Mouse (Mus musculus) embryonic facial prominence, embryonic 13.5 days (tissue): Measurements from ENCODE around the gene Golt1a. TPM values are rescaled to one million over a fixed set of nuclear protein-coding genes. Genes with fewer than 3 reads are reported as not detected.

Experiments used
- ATAC-seq: fragments of 200-750 bp; cut with Nextera tagmentation; 2 replicates; pipeline ENCODE4 v1.8.0; 2017; ENCODE audit warnings: low read depth; ENCODE audit not compliant: insufficient number of reproducible peaks, insufficient read depth, low FRiP score, low TSS enrichment
- H3K27ac ChIP-seq: fragments of 300-500 bp; sonication (generic); 2 replicates; pipeline ENCODE4 v1.5.1; 2015; ENCODE audit warnings: moderate library complexity, mild to moderate bottlenecking, inconsistent platforms
- H3K27me3 ChIP-seq: fragments of 300-500 bp; sonication (generic); 2 replicates; pipeline ENCODE4 v1.6.1; 2015; ENCODE audit warnings: mild to moderate bottlenecking, inconsistent platforms
- H3K36me3 ChIP-seq: fragments of 300-500 bp; sonication (generic); 2 replicates; pipeline ENCODE4 v1.6.1; 2015; ENCODE audit warnings: mild to moderate bottlenecking, inconsistent platforms
- H3K4me1 ChIP-seq: fragments of 300-500 bp; sonication (generic); 2 replicates; pipeline ENCODE4 v1.6.1; 2015; ENCODE audit warnings: inconsistent platforms
- H3K4me2 ChIP-seq: fragments of 300-500 bp; sonication (generic); 2 replicates; pipeline ENCODE4 v1.6.1; 2015; ENCODE audit warnings: moderate library complexity, mild to moderate bottlenecking, inconsistent platforms
- H3K4me3 ChIP-seq: fragments of 300-500 bp; sonication (generic); 2 replicates; pipeline ENCODE4 v1.5.1; 2015; ENCODE audit warnings: mild to moderate bottlenecking, inconsistent platforms
- H3K9ac ChIP-seq: fragments of 300-500 bp; sonication (generic); 2 replicates; pipeline ENCODE4 v1.6.1; 2015; ENCODE audit warnings: mild to moderate bottlenecking, inconsistent platforms
- H3K9me3 ChIP-seq: fragments of 300-500 bp; sonication (generic); 2 replicates; pipeline ENCODE4 v1.6.1; 2016; ENCODE audit warnings: inconsistent platforms
- WGBS: fragments of 180-500 bp; shearing (Covaris S2); methylation state at CpG from one replicate; pipeline ENCODE4 v1.1.7; 2015; ENCODE audit warnings: mixed read lengths; 5-methylcytosine and 5-hydroxymethylcytosine counted together
- polyA plus RNA-seq: library from polyadenylated mRNA; unstranded; fragments of >200 nt; fragmentation: Nextera tagmentation; extraction: Ambion mirVana; gene quantifications from 2 replicates; pipeline ENCODE4 v1.2.1, GENCODE M21; 2015

The Golt1a gene
- polyA plus RNA-seq, 1 experiment from 2014 or later = not detected

GRCm38 (mm10) chr1:133278539-133278938, 31.1 kb upstream of the Golt1a start:
- H3K9ac ChIP-seq = no peak overlapping the region
- no peak overlapping the region for H3K4me2 ChIP-seq
- 72% methylated on average over 6 of the region's 6 CpGs for WGBS
- H3K4me1 ChIP-seq = peaks cover 8% of the 10 kb centered on the region; the same call in 1 of the 2 replicates
- peaks cover 9% of the 10 kb centered on the region; the same call in 1 of the 2 replicates for H3K36me3 ChIP-seq
- ATAC-seq = no peak
- no peak overlapping the region for H3K4me3 ChIP-seq
- no peaks in the 10 kb centered on the region for H3K27me3 ChIP-seq
- no peak overlapping the region for H3K27ac ChIP-seq
- H3K9me3 ChIP-seq = no peaks in the 10 kb centered on the region

- no peak for ATAC-seq
- no peak overlapping the region for H3K27ac ChIP-seq
- H3K4me2 ChIP-seq = no peak overlapping the region
- 73% methylated on average over 15 of the region's 15 CpGs for WGBS
- H3K9me3 ChIP-seq = no peaks in the 10 kb centered on the region
- H3K4me1 ChIP-seq = peaks cover 8% of the 10 kb centered on the region; the same call in 1 of the 2 replicates
- peaks cover 4% of the 10 kb centered on the region; the same call in 1 of the 2 replicates for H3K36me3 ChIP-seq
- H3K27me3 ChIP-seq = no peaks in the 10 kb centered on the region
- no peak overlapping the region for H3K9ac ChIP-seq
- H3K4me3 ChIP-seq = no peak overlapping the region
Observed at GRCm38 (mm10) chr1:133278946-133279631, 30.5 kb upstream of the Golt1a start.

- Histone ChIP-seq H3K9ac (no peak overlapping the region), H3K36me3 (no peaks in the 10 kb centered on the region; the same call in 1 of the 2 replicates), H3K9me3 (no peaks in the 10 kb centered on the region), H3K4me1 (peaks cover 8% of the 10 kb centered on the region; the same call in 1 of the 2 replicates), H3K27me3 (no peaks in the 10 kb centered on the region), H3K4me3 (no peak overlapping the region), H3K4me2 (no peak overlapping the region), H3K27ac (no peak overlapping the region)
- ATAC-seq = no peak
- WGBS = 76% methylated on average over 11 of the region's 11 CpGs
Observed at GRCm38 (mm10) chr1:133279632-133280093, 29.9 kb upstream of the Golt1a start.

GRCm38 (mm10) chr1:133280537-133280936, 29.1 kb upstream of the Golt1a start:
- Histone ChIP-seq H3K36me3 (no peaks in the 10 kb centered on the region; the same call in 1 of the 2 replicates), H3K4me1 (peaks cover 8% of the 10 kb centered on the region; the same call in 1 of the 2 replicates), H3K27me3 (no peaks in the 10 kb centered on the region), H3K9me3 (no peaks in the 10 kb centered on the region), H3K4me2 (no peak overlapping the region), H3K9ac (no peak overlapping the region), H3K4me3 (no peak overlapping the region), H3K27ac (no peak overlapping the region)
- ATAC-seq = no peak
- 95% methylated on average over 2 of the region's 2 CpGs for WGBS

- Histone ChIP-seq H3K27me3 (no peaks in the 10 kb centered on the region), H3K36me3 (no peaks in the 10 kb centered on the region), H3K4me3 (no peak overlapping the region), H3K4me1 (no peaks in the 10 kb centered on the region), H3K27ac (no peak overlapping the region), H3K9me3 (no peaks in the 10 kb centered on the region), H3K9ac (no peak overlapping the region), H3K4me2 (no peak overlapping the region)
- WGBS = 81% methylated on average over 7 of the region's 7 CpGs
- no peak for ATAC-seq
Observed at GRCm38 (mm10) chr1:133285907-133286306, 23.7 kb upstream of the Golt1a start.

GRCm38 (mm10) chr1:133287051-133287450, 22.5 kb upstream of the Golt1a start:
- ATAC-seq = no peak

GRCm38 (mm10) chr1:133287880-133288279, 21.7 kb upstream of the Golt1a start:
- H3K9me3 ChIP-seq = no peaks in the 10 kb centered on the region
- H3K27ac ChIP-seq = no peak overlapping the region
- no peaks in the 10 kb centered on the region for H3K36me3 ChIP-seq
- whole genome bisulfite sequencing = 95% methylated on average over 12 of the region's 12 CpGs
- no peak for ATAC-seq
- H3K4me2 ChIP-seq = no peak overlapping the region
- no peaks in the 10 kb centered on the region for H3K4me1 ChIP-seq
- no peaks in the 10 kb centered on the region for H3K27me3 ChIP-seq
- H3K9ac ChIP-seq = no peak overlapping the region
- no peak overlapping the region for H3K4me3 ChIP-seq

More at GRCm38 (mm10) chr1:133287051-133287450, 22.5 kb upstream of the Golt1a start:
- 81% methylated on average over 4 of the region's 4 CpGs for WGBS
- Histone ChIP-seq H3K9ac (no peak overlapping the region), H3K36me3 (no peaks in the 10 kb centered on the region), H3K4me1 (no peaks in the 10 kb centered on the region), H3K9me3 (no peaks in the 10 kb centered on the region), H3K4me2 (no peak overlapping the region), H3K27me3 (no peaks in the 10 kb centered on the region), H3K27ac (no peak overlapping the region), H3K4me3 (no peak overlapping the region)

- Histone ChIP-seq H3K4me1 (peaks cover 23% of the 10 kb centered on the region), H3K36me3 (no peaks in the 10 kb centered on the region), H3K9me3 (no peaks in the 10 kb centered on the region), H3K27me3 (no peaks in the 10 kb centered on the region), H3K27ac (no peak overlapping the region), H3K9ac (no peak overlapping the region), H3K4me3 (no peak overlapping the region), H3K4me2 (no peak overlapping the region)
- no peak for ATAC-seq
- 85% methylated on average over 6 of the region's 6 CpGs for WGBS
Observed at GRCm38 (mm10) chr1:133291888-133292287, 17.7 kb upstream of the Golt1a start.

- ATAC-seq = no peak
- Histone ChIP-seq H3K9me3 (no peaks in the 10 kb centered on the region), H3K4me3 (no peak overlapping the region), H3K36me3 (no peaks in the 10 kb centered on the region), H3K4me2 (no peak overlapping the region), H3K4me1 (peaks cover 24% of the 10 kb centered on the region), H3K27me3 (no peaks in the 10 kb centered on the region), H3K27ac (no peak overlapping the region), H3K9ac (no peak overlapping the region)
Observed at GRCm38 (mm10) chr1:133292608-133293007, 17.0 kb upstream of the Golt1a start.

- no peak for ATAC-seq
- 0 out of 2 replicates have a peak, but pooled peaks cover 3% of the 10 kb centered on the region for H3K36me3 ChIP-seq
- 72% methylated on average over 9 of the region's 9 CpGs for WGBS
Observed at GRCm38 (mm10) chr1:133296376-133296775, 13.2 kb upstream of the Golt1a start.

GRCm38 (mm10) chr1:133298816-133299215, 10.8 kb upstream of the Golt1a start:
- Histone ChIP-seq H3K4me2 (peak overlapping the region; percentile 46), H3K4me1 (peaks cover 48% of the 10 kb centered on the region), H3K9ac (peak overlapping the region; percentile 36; the same call in 1 of the 2 replicates), H3K27me3 (peaks cover 6% of the 10 kb centered on the region; the same call in 1 of the 2 replicates), H3K36me3 (0 out of 2 replicates have a peak, but pooled peaks cover 3% of the 10 kb centered on the region), H3K4me3 (no peak overlapping the region), H3K27ac (no peak overlapping the region), H3K9me3 (no peaks in the 10 kb centered on the region)
- WGBS = 31% methylated on average over 14 of the region's 14 CpGs
- no peak for ATAC-seq

More at GRCm38 (mm10) chr1:133296376-133296775, 13.2 kb upstream of the Golt1a start:
- no peak overlapping the region for H3K27ac ChIP-seq
- H3K9ac ChIP-seq = no peak overlapping the region
- peaks cover 6% of the 10 kb centered on the region; the same call in 1 of the 2 replicates for H3K27me3 ChIP-seq
- peaks cover 37% of the 10 kb centered on the region for H3K4me1 ChIP-seq
- H3K4me2 ChIP-seq = no peak overlapping the region
- no peaks in the 10 kb centered on the region for H3K9me3 ChIP-seq
- H3K4me3 ChIP-seq = no peak overlapping the region

GRCm38 (mm10) chr1:133302540-133302939, 7.1 kb upstream of the Golt1a start:
- ATAC-seq = no peak
- H3K4me1 ChIP-seq = peaks cover 24% of the 10 kb centered on the region
- H3K4me3 ChIP-seq = no peak overlapping the region
- H3K27ac ChIP-seq = no peak overlapping the region
- no peak overlapping the region for H3K4me2 ChIP-seq
- no peaks in the 10 kb centered on the region for H3K9me3 ChIP-seq
- peak overlapping the region; percentile 44; the same call in 1 of the 2 replicates for H3K9ac ChIP-seq
- H3K36me3 ChIP-seq = 0 out of 2 replicates have a peak, but pooled peaks cover 3% of the 10 kb centered on the region
- H3K27me3 ChIP-seq = peaks cover 6% of the 10 kb centered on the region; the same call in 1 of the 2 replicates
- WGBS = 29% methylated on average over 3 of the region's 3 CpGs
